Mouse (Mus musculus) liver, postnatal 0 days (tissue): ENCODE measurements around the gene Drd1.

Experiments used
- CTCF ChIP-seq: sonication (generic); IDR thresholded peaks from 2 replicates; pipeline ENCODE4 v1.5.1; 2016; ENCODE audit warnings: antibody characterized with exemption, low read depth
- EP300 ChIP-seq: IDR thresholded peaks from 2 replicates; pipeline ENCODE4 v1.6.1; 2016; ENCODE audit warnings: antibody characterized with exemption, low read depth, mild to moderate bottlenecking

- TF ChIP-seq EP300 (no peak), CTCF (no peak)
Measured at GRCm38 (mm10) chr13:54103866-54104265, 48.4 kb upstream of the Drd1 start.
